Mouse (Mus musculus): ENCODE measurements around the gene Borcs5. TPM values are rescaled to one million over a fixed set of nuclear protein-coding genes. Genes with fewer than 3 reads are reported as not detected.

Gene Borcs5
- polyA plus RNA-seq, 1 experiment from 2014 or later = 20.0 TPM

- H3K4me1 ChIP-seq (replicated peaks; ENCODE audit: insufficient read depth, low read length) = no peaks in the 10 kb centered on the region
- no peak for TF ChIP-seq CTCF (IDR thresholded peaks at IDR 0.05; ENCODE audit: low read depth)
- H3K9me3 ChIP-seq (replicated peaks; ENCODE audit: low read length) = no peaks in the 10 kb centered on the region
- H3K9ac ChIP-seq (ENCODE audit: low read depth, low read length) = no peak overlapping the region
- no peak overlapping the region for H3K4me3 ChIP-seq (replicated peaks; ENCODE audit: low read depth, low read length)
- H3K4me2 ChIP-seq (ENCODE audit: low read length) = no peak overlapping the region
- H3K27me3 ChIP-seq (ENCODE audit: insufficient read depth, low read length) = no peaks in the 10 kb centered on the region
- no peak for ATAC-seq (replicated peaks; ENCODE audit: low FRiP score, low read depth)
- H3K27ac ChIP-seq = no peak overlapping the region
- DNase-seq (ENCODE audit: low spot score) = no peak
- H3K36me3 ChIP-seq (ENCODE audit: insufficient read depth, low read length) = peaks cover 19% of the 10 kb centered on the region; the same call in 1 of the 2 replicates
- WGBS = 84% methylated on average over 3 of the region's 3 CpGs
Observed at GRCm38 (mm10) chr6:134736853-134737252, 97.5 kb downstream of the Borcs5 start.

DNA sequence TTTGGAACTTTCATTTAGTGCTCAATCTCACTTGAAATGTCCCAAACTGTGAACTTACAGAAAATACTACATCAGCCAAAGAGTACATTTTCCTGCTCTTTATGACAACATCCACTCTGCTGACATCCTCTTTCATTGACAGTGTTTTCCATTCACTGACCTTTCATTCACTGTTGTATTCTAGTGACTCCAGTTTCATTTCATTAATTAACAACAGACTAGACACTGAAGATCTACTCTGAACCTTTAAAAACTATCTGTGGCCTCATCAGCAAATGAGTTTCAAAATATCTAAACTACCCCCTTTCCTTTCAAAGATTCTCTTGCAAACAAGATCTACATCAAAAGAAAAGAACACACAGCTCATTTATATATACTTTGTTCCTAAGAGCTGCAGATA lies 104.3 kb downstream of the Borcs5 start:
- H3K4me2 ChIP-seq (ENCODE audit: low read length) = no peak overlapping the region
- DNase-seq (ENCODE audit: low spot score) = no peak
- no peaks in the 10 kb centered on the region for H3K4me1 ChIP-seq (replicated peaks; ENCODE audit: insufficient read depth, low read length)
- no peaks in the 10 kb centered on the region for H3K9me3 ChIP-seq (replicated peaks; ENCODE audit: low read length)
- TF ChIP-seq CTCF (IDR thresholded peaks at IDR 0.05; ENCODE audit: low read depth) = no peak
- H3K27me3 ChIP-seq (ENCODE audit: insufficient read depth, low read length) = no peaks in the 10 kb centered on the region
- no peak overlapping the region for H3K9ac ChIP-seq (ENCODE audit: low read depth, low read length)
- no peak for ATAC-seq (replicated peaks; ENCODE audit: low FRiP score, low read depth)
- H3K36me3 ChIP-seq (ENCODE audit: insufficient read depth, low read length) = peaks cover 13% of the 10 kb centered on the region; the same call in 1 of the 2 replicates
- no peak overlapping the region for H3K4me3 ChIP-seq (replicated peaks; ENCODE audit: low read depth, low read length)
- H3K27ac ChIP-seq = no peak overlapping the region

DNA sequence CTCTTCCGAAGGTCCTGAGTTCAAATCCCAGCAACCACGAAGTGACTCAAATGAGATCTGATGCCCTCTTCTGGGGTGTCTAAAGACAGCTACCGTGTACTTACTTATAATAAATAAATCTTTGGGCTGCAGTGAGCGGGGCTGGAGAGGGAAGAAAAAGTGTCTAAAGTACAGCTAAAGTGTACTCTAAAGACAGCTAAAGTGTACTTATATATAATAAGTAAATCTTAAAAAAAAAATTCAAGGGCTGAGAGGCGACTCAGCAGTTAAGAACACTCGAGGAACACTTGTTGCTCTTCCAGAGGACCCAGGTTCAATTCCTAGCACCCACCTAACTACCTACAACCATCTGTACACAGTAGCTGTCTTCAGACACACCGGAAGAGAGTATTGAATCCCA lies 106.6 kb downstream of the Borcs5 start:
- Histone ChIP-seq H3K9me3 (replicated peaks; ENCODE audit: low read length) (no peaks in the 10 kb centered on the region), H3K4me2 (ENCODE audit: low read length) (no peak overlapping the region), H3K27me3 (ENCODE audit: insufficient read depth, low read length) (no peaks in the 10 kb centered on the region), H3K4me1 (replicated peaks; ENCODE audit: insufficient read depth, low read length) (no peaks in the 10 kb centered on the region), H3K36me3 (ENCODE audit: insufficient read depth, low read length) (no peaks in the 10 kb centered on the region), H3K4me3 (replicated peaks; ENCODE audit: low read depth, low read length) (no peak overlapping the region), H3K9ac (ENCODE audit: low read depth, low read length) (no peak overlapping the region), H3K27ac (no peak overlapping the region)
- ATAC-seq (replicated peaks; ENCODE audit: low FRiP score, low read depth) (no peak), DNase-seq (ENCODE audit: low spot score) (no peak)
- 92% methylated on average over 7 of the region's 7 CpGs for WGBS
- TF ChIP-seq CTCF (IDR thresholded peaks at IDR 0.05; ENCODE audit: low read depth) = no peak

DNA sequence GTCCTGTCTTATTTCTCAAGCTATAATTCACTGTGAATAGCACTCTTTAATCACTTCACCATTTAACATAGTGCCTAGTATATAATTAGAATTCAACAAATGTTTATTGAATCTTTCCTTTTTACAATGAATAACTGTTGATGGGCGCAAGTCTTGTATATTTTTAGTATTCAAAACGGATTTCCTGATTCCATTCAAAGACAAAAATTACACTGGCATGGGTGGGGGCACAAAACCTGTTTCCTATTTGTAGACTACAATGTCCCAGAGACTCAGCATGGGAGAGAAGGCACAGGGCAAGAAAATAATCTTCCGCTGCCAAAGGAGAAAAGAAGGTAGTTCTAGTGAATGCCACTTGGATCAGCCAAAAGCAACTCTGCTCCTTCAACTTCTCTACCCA lies 108.8 kb downstream of the Borcs5 start:
- Histone ChIP-seq H3K36me3 (ENCODE audit: insufficient read depth, low read length) (no peaks in the 10 kb centered on the region), H3K27ac (no peak overlapping the region), H3K4me2 (ENCODE audit: low read length) (no peak overlapping the region), H3K4me3 (replicated peaks; ENCODE audit: low read depth, low read length) (no peak overlapping the region), H3K4me1 (replicated peaks; ENCODE audit: insufficient read depth, low read length) (no peaks in the 10 kb centered on the region), H3K9me3 (replicated peaks; ENCODE audit: low read length) (no peaks in the 10 kb centered on the region), H3K9ac (ENCODE audit: low read depth, low read length) (no peak overlapping the region), H3K27me3 (ENCODE audit: insufficient read depth, low read length) (no peaks in the 10 kb centered on the region)
- no peak for TF ChIP-seq CTCF (IDR thresholded peaks at IDR 0.05; ENCODE audit: low read depth)
- no peak for DNase-seq (ENCODE audit: low spot score)
- 80% methylated on average over 3 of the region's 3 CpGs for WGBS
- ATAC-seq (replicated peaks; ENCODE audit: low FRiP score, low read depth) = no peak

DNA sequence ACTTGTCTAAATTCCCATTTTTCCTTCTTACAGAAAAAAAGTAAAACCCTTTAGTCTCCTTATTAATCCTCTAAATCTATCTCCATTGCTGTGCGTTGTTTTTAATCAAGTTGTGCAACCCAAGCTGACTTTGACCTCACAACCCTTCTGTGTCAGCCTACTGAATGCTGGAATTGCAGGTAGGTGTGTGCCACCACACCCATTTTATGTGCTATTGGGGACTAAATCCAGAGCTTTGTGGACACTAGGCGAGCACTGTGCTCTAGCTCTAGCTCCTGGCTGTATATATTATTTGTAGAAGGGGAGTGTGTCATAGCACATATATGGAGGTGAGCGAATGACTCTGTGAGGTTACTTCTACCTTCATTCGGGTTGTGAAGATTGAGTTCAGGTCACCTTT lies 111.8 kb downstream of the Borcs5 start:
- Histone ChIP-seq H3K4me1 (replicated peaks; ENCODE audit: insufficient read depth, low read length) (no peaks in the 10 kb centered on the region), H3K36me3 (ENCODE audit: insufficient read depth, low read length) (peaks cover 3% of the 10 kb centered on the region; the same call in 1 of the 2 replicates), H3K4me2 (ENCODE audit: low read length) (no peak overlapping the region), H3K9me3 (replicated peaks; ENCODE audit: low read length) (no peaks in the 10 kb centered on the region), H3K9ac (ENCODE audit: low read depth, low read length) (no peak overlapping the region), H3K4me3 (replicated peaks; ENCODE audit: low read depth, low read length) (no peak overlapping the region), H3K27ac (no peak overlapping the region), H3K27me3 (ENCODE audit: insufficient read depth, low read length) (no peaks in the 10 kb centered on the region)
- WGBS = 93% methylated on average over 4 of the region's 4 CpGs
- ATAC-seq (replicated peaks; ENCODE audit: low FRiP score, low read depth) (no peak), DNase-seq (ENCODE audit: low spot score) (no peak)
- TF ChIP-seq CTCF (IDR thresholded peaks at IDR 0.05; ENCODE audit: low read depth) = no peak

GRCm38 (mm10) chr6:134751883-134752647 lies 112.8 kb downstream of the Borcs5 start:
- no peak overlapping the region for H3K9ac ChIP-seq (ENCODE audit: low read depth, low read length)
- no peak overlapping the region for H3K4me3 ChIP-seq (replicated peaks; ENCODE audit: low read depth, low read length)
- H3K9me3 ChIP-seq (replicated peaks; ENCODE audit: low read length) = no peaks in the 10 kb centered on the region
- H3K27me3 ChIP-seq (ENCODE audit: insufficient read depth, low read length) = no peaks in the 10 kb centered on the region
- H3K27ac ChIP-seq = no peak overlapping the region
- ATAC-seq (replicated peaks; ENCODE audit: low FRiP score, low read depth) (no peak), DNase-seq (ENCODE audit: low spot score) (no peak)
- peaks cover 3% of the 10 kb centered on the region; the same call in 1 of the 2 replicates for H3K36me3 ChIP-seq (ENCODE audit: insufficient read depth, low read length)
- whole genome bisulfite sequencing = 85% methylated on average over 5 of the region's 5 CpGs
- no peak overlapping the region for H3K4me2 ChIP-seq (ENCODE audit: low read length)
- H3K4me1 ChIP-seq (replicated peaks; ENCODE audit: insufficient read depth, low read length) = no peaks in the 10 kb centered on the region
- no peak for TF ChIP-seq CTCF (IDR thresholded peaks at IDR 0.05; ENCODE audit: low read depth)

Data from kidney, postnatal 0 days (tissue).